Mouse (Mus musculus) brain, embryonic 14.5 days (tissue): ENCODE measurements around the gene Lat.

Experiments used
- CTCF ChIP-seq: fragments of 200-500 bp; IDR thresholded peaks from 2 replicates; pipeline ENCODE4 v1.5.1; 2012; ENCODE audit warnings: inconsistent platforms, mild to moderate bottlenecking, moderate library complexity, borderline replicate concordance; ENCODE audit not compliant: insufficient read depth, insufficient read length; ENCODE audit errors: extremely low read depth
- POLR2A ChIP-seq: fragments of 200-500 bp; IDR thresholded peaks from 2 replicates; pipeline ENCODE4 v1.6.1; 2012; ENCODE audit warnings: mild to moderate bottlenecking, inconsistent platforms, borderline replicate concordance; ENCODE audit not compliant: poor library complexity, insufficient read depth, insufficient read length, severe bottlenecking; ENCODE audit errors: extremely low read depth

- no peak for TF ChIP-seq CTCF
- no peak for TF ChIP-seq POLR2A
Measured at GRCm38 (mm10) chr7:126351419-126351951, 17.9 kb downstream of the Lat start.
